8 mouse cellular contexts compared by ENCODE assay signal in the genomic region with DNA sequence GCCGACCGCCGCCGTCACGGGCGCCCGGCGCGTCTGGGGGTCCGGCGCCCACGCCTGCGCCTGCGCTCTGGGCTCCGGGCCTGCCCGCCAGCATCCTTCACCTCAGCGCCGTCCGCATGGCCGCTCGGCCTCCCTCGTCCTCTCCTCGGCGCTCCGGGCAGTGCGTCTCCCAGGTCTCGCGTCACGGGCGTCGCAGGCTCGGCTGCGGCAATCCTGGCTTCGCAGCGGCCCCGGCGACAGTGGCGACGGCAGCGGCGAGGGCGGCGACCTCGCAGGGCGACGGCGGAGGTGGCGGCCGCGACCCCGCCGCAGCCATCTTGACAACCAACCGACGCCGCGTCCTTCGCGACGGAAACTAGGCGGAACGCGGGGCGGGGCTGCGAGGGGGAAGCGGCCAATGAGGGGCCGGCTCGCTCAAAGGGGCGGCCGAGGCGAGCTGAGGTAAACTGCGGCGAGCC. TPM values are rescaled to one million over a fixed set of nuclear protein-coding genes. Genes with fewer than 3 reads are reported as not detected.
A peak's percentile ranks its signal among the peaks of the same experiment; 100 is the strongest.
DNase-seq lines count a peak whose midpoint lies in the region; ATAC-seq and TF ChIP-seq lines count a peak whose summit lies in the region.

A gene (minus strand): TSS at position 178 of the 458 bp plus-strand sequence.

- WGBS in embryonic facial prominence, embryonic 11.5 days = under 1% methylated on average over 66 of the region's 72 CpGs
- WGBS in kidney, adult 2 months = 1% methylated on average over 71 of the region's 72 CpGs
- under 1% methylated on average over 72 of the region's 72 CpGs for WGBS in limb, embryonic 10.5 days
- WGBS in midbrain, embryonic 11.5 days = under 1% methylated on average over 72 of the region's 72 CpGs

- TF ChIP-seq POLR2A in kidney, adult 2 months (IDR thresholded peaks at IDR 0.05; ENCODE audit: low read depth, low read length) = no peak

- peak within 1 kb of the TSS; percentile 79 for H3K4me3 ChIP-seq in embryonic facial prominence, embryonic 11.5 days (ENCODE audit: low read depth, low read length)
- H3K4me3 ChIP-seq in kidney, adult 2 months (ENCODE audit: insufficient read depth, low read depth, low read length) = peak within 1 kb of the TSS; percentile 78
- peak within 1 kb of the TSS; percentile 84 for H3K4me3 ChIP-seq in limb, embryonic 10.5 days
- peak within 1 kb of the TSS; percentile 73 for H3K4me3 ChIP-seq in midbrain, embryonic 11.5 days (ENCODE audit: low read depth, low read length)

- peak within 1 kb of the TSS; percentile 58 for H3K4me2 ChIP-seq in embryonic facial prominence, embryonic 11.5 days (ENCODE audit: low read depth, low read length)
- peak within 1 kb of the TSS; percentile 54 for H3K4me2 ChIP-seq in midbrain, embryonic 11.5 days

- peak; percentile 69 to 76 for DNase-seq in adrenal gland, postnatal 4 days (ENCODE audit: low spot score in 2 of 2)
- DNase-seq in embryonic facial prominence, embryonic 11.5 days (ENCODE audit: low spot score) = peak; percentile 93
- DNase-seq in heart, adult 8-10 months (ENCODE audit: low spot score) = peak; percentile 76
- peak; percentile 90 for DNase-seq in kidney, adult 2 months
- peak; percentile 93 for DNase-seq in limb, embryonic 10.5 days (ENCODE audit: low spot score)
- peak; percentile 97 for DNase-seq in midbrain, embryonic 11.5 days (ENCODE audit: low spot score, missing footprints)
- peak; percentile 11 for DNase-seq in skeletal muscle tissue, adult 2 months (ENCODE audit: low read depth, low spot score)

- H3K27ac ChIP-seq in embryonic facial prominence, embryonic 11.5 days (replicated peaks; ENCODE audit: low read depth, low read length) = no peak within 1 kb of the TSS
- no peak within 1 kb of the TSS for H3K27ac ChIP-seq in kidney, adult 2 months (ENCODE audit: insufficient read depth, low read depth, low read length)
- H3K27ac ChIP-seq in limb, embryonic 10.5 days = peak within 1 kb of the TSS; percentile 83
- H3K27ac ChIP-seq in midbrain, embryonic 11.5 days (ENCODE audit: low read depth, low read length) = no peak within 1 kb of the TSS

- H3K9ac ChIP-seq in embryonic facial prominence, embryonic 11.5 days (replicated peaks; ENCODE audit: low read length) = peak within 1 kb of the TSS; percentile 56
- peak within 1 kb of the TSS; percentile 69 for H3K9ac ChIP-seq in midbrain, embryonic 11.5 days (ENCODE audit: low read length)

- no peaks in the 10 kb centered on the region for H3K27me3 ChIP-seq in embryonic facial prominence, embryonic 11.5 days (ENCODE audit: control insufficient read depth, insufficient read depth, low read length)
- H3K27me3 ChIP-seq in kidney, adult 2 months (replicated peaks; ENCODE audit: control insufficient read depth, insufficient read depth, low read length) = no peaks in the 10 kb centered on the region
- no peaks in the 10 kb centered on the region for H3K27me3 ChIP-seq in limb, embryonic 10.5 days (ENCODE audit: low read depth, poor library complexity, severe bottlenecking)
- no peaks in the 10 kb centered on the region for H3K27me3 ChIP-seq in midbrain, embryonic 11.5 days (ENCODE audit: control insufficient read depth, insufficient read depth, low read length)

- H3K4me1 ChIP-seq in embryonic facial prominence, embryonic 11.5 days (ENCODE audit: control insufficient read depth, insufficient read depth, low read length) = no peaks in the 10 kb centered on the region
- no peaks in the 10 kb centered on the region; the same call in 1 of the 2 replicates for H3K4me1 ChIP-seq in kidney, adult 2 months (ENCODE audit: control insufficient read depth, insufficient read depth, low read length)
- peaks cover 11% of the 10 kb centered on the region for H3K4me1 ChIP-seq in limb, embryonic 10.5 days
- H3K4me1 ChIP-seq in midbrain, embryonic 11.5 days (ENCODE audit: control insufficient read depth, insufficient read depth, low read length) = peaks cover 2% of the 10 kb centered on the region; the same call in 1 of the 2 replicates

- no peaks in the 10 kb centered on the region for H3K9me3 ChIP-seq in embryonic facial prominence, embryonic 11.5 days (replicated peaks; ENCODE audit: control insufficient read depth, low read length)
- no peaks in the 10 kb centered on the region for H3K9me3 ChIP-seq in limb, embryonic 10.5 days (replicated peaks)
- H3K9me3 ChIP-seq in midbrain, embryonic 11.5 days (ENCODE audit: control insufficient read depth, low read length) = no peaks in the 10 kb centered on the region

- no peak for TF ChIP-seq CTCF in kidney, adult 2 months (conservative IDR thresholded peaks at IDR 0.05; ENCODE audit: insufficient read depth, insufficient read length, low read depth, low read length)

- H3K36me3 ChIP-seq in embryonic facial prominence, embryonic 11.5 days (replicated peaks; ENCODE audit: control insufficient read depth, insufficient read depth, low read depth, low read length) = no peaks in the 10 kb centered on the region
- no peaks in the 10 kb centered on the region for H3K36me3 ChIP-seq in kidney, adult 2 months (ENCODE audit: control insufficient read depth, insufficient read depth, low read length)
- H3K36me3 ChIP-seq in limb, embryonic 10.5 days = no peaks in the 10 kb centered on the region
- H3K36me3 ChIP-seq in midbrain, embryonic 11.5 days (ENCODE audit: control insufficient read depth, insufficient read depth, low read length) = no peaks in the 10 kb centered on the region

- peak; percentile 98 for ATAC-seq in embryonic facial prominence, embryonic 11.5 days (replicated peaks; ENCODE audit: insufficient number of reproducible peaks, low FRiP score, low TSS enrichment, low read depth)
- ATAC-seq in midbrain, embryonic 11.5 days (ENCODE audit: low FRiP score) = peak; percentile 98
- no peak for ATAC-seq in monocyte, adult 5-6 weeks (replicated peaks; ENCODE audit: insufficient number of reproducible peaks, low FRiP score, low TSS enrichment, poor library complexity, severe bottlenecking)

RNA-seq across cellular contexts. Expression of the gene that starts here (rescaled TPM):
- total RNA-seq in adrenal gland, postnatal 4 days (2021) = 10 to 100 TPM; 12.0 to 12.7 TPM
- 4.3 and 4.5 TPM in 2 replicates for polyA plus RNA-seq in embryonic facial prominence, embryonic 11.5 days (2014; fragmentation: Nextera tagmentation; extraction: Ambion mirVana)
- total RNA-seq in heart, adult 8-10 months (2022) = 1 to 10 TPM; 2.5 to 4.7 (median 3.4) TPM
- 1.4 and 2.6 TPM in 2 replicates for polyA plus RNA-seq in kidney, adult 2 months (2012; rRNA removed)
- 2.7 and 2.9 TPM in 2 replicates for polyA plus RNA-seq in limb, embryonic 10.5 days (2016; fragmentation: Nextera tagmentation; extraction: Ambion mirVana)
- polyA plus RNA-seq in midbrain, embryonic 11.5 days (2014; fragmentation: Nextera tagmentation; extraction: Ambion mirVana) = 4.5 and 6.0 TPM in 2 replicates
- 0.11 TPM in 1 of 3 replicates, not detected in the others for total RNA-seq in monocyte, adult 5-6 weeks (2017)

Comparison
In these comparisons a context has a peak if more than half of its experiments do, and no peak if none do; other contexts are left out.
1. DNase-seq: peak in every context shown above with its lines; median percentile 97 in midbrain, embryonic 11.5 days; 93 in embryonic facial prominence, embryonic 11.5 days; 93 in limb, embryonic 10.5 days; 90 in kidney, adult 2 months; 76 in heart, adult 8-10 months; 72 in adrenal gland, postnatal 4 days; 11 in skeletal muscle tissue, adult 2 months.